Mouse (Mus musculus): ENCODE data around the gene Atp6v0c.
"Not testable (repeated sequence)": the region's sequence is repeated elsewhere in the genome, so short reads cannot be mapped to it uniquely, and the experiment has no call there.

The Atp6v0c gene

DNA sequence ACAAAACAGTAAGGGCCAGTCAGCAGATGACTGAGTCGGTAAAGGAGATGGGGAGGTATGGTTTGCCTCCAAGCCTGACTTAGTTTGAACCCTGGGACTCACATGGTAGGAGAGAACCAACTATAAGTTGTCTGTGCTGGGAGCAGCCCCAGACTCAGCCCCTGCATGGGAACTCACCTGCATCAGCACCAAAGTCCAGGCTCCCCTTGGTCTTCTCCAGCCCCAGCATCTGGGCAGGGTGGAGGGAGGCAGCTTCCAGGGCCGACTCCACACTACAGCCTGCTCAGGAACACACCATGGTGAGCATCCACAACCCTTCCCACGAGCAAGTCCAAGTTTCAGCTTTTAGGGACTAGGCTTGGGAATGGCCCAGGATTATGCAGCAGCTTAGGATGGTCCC lies 13.1 kb downstream of the Atp6v0c start:
- DNase-seq: no peak

DNA sequence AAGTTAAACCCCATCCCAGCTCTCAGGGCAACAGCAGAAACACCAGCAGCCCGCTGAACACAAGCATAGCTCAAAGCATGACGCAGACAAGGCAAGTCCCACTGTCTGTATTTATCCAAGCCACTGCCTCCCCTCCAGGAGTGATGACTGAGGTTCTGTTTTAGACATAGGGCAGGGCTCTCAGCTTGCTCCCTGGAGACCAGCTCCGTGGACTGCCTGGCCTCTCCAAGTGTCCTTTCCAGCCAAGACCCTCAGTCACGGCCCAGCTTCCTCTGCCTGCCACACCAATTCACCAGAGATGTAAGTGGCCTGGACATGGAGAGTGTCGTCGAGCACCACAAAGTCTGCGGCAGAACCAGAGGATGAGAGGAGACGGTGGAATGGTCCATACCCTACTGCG lies 13.8 kb downstream of the Atp6v0c start:
- no peak for DNase-seq

DNA sequence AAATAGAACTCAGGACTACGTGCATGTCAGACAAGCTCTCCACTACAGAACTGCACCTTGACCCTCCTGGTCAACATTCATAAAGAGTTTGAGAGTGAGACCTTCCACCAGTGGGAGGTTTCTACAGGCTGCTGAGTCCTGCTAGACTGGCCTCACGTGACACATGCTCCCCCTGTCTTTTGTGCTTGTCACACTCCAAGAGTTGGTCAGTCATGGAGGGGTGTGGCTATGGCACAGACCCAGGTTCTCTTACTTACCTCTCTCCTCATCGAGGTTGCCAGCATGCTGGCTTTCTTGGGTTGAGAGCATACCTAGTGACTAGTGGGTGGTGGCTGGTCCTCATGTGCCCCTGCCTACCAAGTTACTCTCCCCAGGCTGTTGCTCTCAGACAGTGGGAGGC lies 15.0 kb downstream of the Atp6v0c start:
- DNase-seq: no peak

DNA sequence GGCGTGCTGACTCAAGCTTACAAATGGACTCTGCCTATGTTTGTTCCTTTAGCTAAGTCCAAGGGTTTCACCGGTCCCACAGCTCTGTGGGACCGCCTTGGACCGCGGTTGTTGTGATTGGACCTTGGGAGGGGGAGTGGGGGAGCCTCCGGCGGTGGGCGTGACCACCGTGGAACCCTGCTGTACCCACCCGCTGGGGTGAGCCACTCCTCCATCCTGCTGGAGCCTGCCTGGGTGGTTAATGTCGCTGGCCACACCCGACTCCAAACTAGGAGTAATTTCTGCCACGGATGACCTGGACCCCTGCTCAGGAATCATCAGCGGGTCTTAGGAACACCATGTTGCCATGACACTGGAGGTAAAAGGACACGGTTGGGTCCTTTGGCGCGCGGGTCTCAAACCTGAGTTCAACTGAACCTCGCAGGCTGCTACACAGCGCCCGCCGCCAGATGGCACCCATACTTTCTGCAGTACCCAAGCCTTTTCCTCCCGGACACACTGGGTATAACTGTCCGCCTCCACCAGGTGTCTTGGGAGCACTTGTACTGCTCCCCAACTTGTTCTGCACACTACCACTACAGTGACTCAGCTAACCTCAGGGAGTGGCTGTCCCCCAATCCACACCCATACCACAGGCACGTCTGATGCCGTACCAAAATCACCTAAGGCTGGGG lies 17.5 kb downstream of the Atp6v0c start:
- peak; percentile 90 to 91 for DNase-seq

DNA sequence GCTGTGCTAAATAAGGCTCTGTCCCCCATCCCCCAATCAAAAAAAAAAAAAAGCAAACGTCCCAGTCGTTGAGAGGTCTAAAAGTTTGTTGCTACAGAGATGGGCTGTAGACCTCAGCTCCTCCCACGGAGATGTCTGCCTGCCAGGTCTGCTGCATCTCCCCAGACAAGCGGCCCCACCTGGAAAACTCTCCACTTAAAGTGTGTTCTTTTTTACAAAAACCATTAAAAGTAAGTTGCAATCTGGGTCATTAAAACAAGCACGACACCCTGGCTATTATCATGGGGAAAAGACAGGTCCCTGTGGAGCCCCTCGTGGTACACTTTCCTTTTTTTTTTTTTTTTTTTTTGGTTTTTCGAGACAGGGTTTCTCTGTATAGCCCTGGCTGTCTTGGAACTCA lies 18.1 kb downstream of the Atp6v0c start:
- DNase-seq: no peak

DNA sequence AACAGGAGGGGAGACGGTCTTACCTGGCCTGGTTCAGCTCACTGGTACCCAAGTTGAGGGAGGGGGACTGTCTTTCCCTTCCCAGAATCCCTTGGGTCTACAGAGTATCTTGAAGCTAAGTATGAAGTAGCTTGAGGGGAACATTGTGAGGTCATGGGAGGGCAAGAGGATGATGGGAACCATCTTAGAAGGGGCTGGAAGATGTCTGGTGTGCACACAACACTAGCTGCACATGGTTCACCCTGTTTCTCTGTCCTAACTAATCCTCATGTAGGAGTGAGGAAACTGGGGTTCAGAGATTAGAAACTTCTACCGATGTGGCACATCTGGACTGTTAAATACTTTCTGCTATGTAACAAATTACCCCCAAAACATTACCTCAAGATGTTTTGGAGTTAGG lies 18.7 kb downstream of the Atp6v0c start, which contains the start of gene Pdpk1:
Gene Pdpk1, minus strand, starts transcription at position 101 of the 400 bp plus-strand sequence.
- DNase-seq: no peak

DNA sequence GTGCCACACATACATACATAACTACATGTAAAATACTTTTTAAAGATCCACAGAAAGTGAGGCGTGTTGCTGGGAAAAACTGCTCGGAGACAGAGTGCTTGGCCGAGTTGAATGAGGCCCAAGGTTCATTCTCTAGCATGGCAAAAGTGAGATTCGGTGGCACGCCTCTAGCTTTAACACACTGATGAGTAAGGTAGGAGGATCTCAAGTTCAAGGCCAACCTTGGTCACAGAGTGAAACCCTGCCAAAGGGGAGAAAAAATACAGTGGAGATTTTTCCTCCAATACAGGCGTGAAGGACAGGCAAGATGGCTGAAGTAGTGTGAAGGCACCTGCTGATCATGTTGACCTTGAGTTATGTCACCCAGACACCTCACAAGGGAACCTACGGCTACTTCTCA lies 20.1 kb downstream of the Atp6v0c start:
- no peak for DNase-seq

DNA sequence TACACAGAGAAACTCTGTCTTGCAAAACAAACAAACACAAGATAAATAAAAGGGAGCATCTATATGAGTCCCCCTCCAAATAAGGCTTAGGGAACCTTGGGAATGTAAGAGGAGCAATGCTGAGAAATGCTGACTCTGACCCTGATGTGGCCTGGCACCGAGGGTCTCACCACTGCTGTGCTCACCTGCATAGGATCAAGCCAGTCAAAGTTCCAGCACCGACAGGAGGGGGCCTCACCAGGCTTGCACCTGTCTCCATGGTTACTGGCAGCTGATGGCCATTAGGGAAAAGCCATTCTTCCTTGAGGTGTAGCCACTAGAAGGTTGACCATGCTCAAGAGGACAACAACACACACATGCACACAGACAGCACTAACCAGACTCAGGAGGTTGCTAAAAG lies 26.6 kb downstream of the Atp6v0c start:
- DNase-seq: no peak

DNA sequence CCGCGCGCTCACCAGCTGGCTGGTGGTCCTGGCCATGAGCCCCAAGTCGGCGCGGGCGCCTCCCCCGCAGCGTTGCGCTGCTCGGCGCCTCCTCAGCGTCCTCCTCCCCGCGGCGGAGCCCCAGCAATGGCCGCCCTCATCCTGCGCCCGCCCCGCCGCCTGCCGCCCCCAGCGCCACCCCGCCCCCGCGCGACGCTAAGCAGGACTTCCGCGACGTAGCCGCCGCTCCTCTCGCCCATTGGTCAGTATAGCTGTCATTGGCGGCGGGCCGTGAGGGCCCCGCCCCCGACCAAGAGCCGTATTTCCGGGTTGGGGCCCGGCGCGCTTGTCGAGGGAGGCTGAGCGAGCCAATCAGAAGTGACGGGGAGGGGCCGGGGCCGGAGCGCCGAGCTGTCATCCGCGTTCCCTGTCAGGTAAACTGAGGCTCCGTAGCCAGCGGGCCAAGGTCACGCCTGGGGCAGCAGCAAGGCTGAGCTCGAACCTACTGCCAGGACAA lies 28.0 kb downstream of the Atp6v0c start:
- peak; percentile 98 to 99 for DNase-seq

DNA sequence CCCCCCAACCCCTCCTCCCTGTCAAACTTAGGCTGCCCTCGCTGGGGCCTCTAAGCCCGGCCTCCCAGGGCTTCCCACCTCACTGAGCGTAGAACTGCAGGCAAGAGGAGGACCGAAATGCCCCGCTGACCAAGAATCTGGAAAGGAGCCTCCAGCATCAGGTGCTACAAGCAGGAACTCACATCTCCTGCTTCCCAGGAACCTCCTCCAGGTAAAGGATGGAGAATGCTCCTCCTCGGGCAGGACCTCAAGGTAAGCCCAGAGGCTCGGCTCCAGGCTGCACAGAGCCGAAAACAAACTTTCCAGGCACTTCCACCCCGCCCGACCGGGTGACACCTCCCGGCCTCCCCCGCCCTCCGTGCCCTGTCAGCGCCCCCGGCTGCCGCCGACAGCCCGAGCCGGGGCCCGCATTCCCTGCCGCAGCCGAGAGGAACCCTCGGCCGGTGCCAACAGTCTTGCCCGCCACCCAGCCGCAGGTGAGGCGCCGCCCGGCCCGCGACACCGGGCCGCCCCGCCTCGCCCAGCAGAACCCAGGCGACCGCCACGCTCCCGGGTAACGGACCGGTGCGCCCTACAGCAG lies 28.6 kb downstream of the Atp6v0c start:
- no peak for DNase-seq

DNA sequence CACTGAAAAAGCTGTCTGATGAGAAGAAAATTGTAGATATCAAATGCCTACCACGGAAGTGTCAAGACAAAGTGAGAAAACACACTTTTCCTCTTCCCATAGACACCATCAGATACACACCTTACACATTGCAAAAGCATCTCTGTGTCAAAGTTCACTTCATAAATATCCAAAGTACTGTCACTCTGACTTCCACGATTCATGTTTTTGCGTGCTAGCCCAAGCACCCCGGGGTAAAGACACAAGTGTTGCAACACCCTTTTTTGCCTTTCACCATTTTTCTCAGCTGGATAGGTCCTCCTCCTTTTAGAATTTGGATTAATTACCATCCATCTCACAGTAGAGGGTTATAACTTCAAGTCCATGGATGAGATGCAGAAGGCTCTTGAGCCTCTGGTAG lies 29.5 kb downstream of the Atp6v0c start:
- DNase-seq: no peak

DNA sequence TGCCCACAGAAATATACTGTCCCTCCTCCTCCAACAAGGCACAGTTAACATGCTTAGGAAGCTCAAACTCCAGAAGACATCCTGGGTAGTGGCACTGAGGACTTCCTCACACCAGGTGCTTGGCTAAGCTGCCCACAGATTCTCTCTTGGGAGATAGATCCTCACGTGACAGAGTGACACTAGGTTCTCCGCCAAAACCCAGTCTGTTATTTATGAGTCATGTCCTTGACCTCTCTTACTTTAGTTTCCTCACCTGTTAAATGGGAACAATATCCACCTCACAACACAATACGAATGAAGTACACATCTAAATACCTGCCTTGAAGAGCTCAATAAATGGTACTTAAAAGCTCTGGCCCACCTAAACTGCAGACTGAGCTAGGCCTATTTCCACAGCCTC lies 30.2 kb downstream of the Atp6v0c start:
- DNase-seq: no peak

DNA sequence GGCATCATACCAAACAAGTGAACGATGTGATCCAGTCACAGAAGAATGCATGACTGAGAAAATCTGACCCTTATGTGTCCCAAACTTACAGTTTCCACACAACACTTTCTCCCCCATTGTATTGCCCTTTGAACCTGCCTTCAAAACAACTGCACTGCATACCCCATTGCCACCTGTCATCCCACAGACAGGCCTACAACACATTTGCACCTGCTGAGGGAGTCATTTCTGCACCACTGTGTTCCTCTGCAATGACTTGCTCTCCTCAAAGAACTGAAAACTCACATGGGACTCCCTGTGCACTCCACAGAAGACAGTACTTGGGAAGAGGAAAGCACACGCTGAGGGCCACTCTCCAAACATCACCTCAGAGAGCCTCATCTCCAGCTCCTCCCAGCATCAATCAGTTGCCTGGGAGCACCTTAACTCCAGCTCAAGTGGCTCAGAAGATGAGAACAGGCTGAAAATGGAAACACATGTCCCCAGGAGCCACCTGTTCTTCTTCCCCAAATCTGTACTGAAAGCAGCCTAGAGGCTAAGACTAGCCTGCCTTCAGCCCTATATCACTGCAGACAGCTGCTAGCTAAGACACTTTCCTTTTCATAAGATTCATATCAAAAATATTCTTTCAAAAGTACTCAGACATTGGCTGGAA lies 32.1 kb downstream of the Atp6v0c start:
- DNase-seq: no peak

DNA sequence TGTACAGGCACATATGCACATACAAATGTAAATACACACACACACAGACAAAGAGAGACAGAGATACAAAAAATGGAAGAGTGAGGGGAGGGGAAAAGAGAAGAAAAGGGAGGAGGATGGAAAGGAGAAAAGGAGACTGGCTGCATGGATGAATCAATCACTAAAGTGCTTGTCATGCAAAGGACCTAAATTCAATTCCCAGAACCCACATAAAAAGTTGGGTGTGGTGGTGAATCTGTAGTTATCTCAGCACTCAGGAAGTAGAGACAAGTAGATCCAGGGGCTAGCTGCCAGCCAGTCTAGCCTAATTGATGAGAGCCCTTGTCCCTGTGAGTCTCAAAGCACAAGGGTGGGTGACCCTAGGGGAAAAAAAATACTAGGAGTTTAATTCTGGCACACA lies 35.4 kb downstream of the Atp6v0c start:
- no peak for DNase-seq

DNA sequence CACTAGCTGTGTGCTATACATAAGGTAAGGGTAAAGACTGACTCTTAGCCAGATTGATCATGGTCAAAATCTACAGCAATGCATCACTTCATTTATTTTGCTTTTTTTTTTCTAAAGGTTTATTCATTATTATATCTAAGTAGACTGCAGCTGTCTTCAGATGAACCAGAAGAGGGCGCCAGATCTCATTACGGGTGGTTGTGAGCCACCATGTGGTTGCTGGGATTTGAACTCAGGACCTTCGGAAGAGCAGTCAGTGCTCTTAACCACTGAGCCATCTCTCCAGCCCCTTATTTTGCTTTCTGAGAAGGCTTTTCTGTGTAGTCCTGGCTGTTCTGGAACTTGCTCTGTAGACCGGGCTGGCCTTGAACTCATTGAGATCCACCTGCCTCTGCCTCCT lies 36.6 kb downstream of the Atp6v0c start:
- not testable (repeated sequence) for DNase-seq

DNA sequence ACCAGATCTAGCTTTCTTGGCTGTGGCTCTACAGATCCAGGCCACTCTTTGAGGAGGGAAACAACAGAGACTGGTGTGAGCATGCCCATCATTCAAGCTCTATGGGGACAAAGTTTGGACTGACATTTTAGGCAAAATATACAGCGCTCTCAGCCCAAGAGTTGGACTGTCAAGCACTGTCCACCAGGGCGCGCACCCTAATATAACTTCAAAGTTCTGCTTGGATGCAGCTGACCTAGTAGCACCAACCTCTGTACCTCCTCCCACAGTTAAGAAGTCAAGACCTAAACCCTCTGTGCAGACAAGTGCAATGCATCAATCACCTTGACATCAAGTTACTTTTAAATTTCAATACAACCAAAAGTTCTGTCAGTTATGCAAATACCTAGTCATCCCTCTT lies 37.9 kb downstream of the Atp6v0c start:
- no peak for DNase-seq

DNA sequence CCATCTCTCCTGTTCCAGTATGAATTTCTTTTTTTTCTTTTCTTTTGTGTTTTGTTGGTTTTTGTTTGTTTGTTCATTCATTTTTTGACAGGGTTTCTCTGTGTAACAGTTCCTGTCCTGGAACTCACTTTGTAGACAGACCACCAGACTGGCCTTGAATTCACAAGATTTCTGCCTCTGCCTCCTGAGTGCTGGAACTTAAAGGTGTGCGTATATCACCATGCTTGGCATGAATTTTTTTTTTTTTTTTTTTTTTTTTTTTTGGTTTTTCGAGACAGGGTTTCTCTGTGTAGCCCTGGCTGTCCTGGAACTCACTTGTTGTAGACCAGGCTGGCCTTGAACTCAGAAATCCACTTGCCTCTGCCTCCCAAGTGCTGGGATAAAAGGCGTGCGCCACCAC lies 40.3 kb downstream of the Atp6v0c start:
- DNase-seq: not testable (repeated sequence)

DNA sequence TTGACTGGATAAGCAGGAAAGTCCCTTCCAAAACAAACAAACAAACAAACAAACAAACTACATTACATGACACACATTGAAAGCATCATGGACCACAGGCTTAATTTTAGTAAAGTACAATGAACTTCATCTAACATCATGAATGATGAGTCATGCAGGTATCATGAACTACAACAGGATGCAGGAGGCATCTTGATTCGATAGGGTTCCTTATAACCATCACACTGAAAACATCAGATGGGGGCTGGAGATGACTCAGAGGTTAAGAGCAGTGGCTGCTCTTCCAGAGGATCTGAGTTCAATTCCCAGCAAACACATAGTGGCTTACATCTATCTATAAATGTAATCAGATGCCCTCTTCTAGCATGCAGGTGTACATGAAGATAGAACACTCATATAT lies 41.9 kb downstream of the Atp6v0c start:
- DNase-seq: no peak

DNA sequence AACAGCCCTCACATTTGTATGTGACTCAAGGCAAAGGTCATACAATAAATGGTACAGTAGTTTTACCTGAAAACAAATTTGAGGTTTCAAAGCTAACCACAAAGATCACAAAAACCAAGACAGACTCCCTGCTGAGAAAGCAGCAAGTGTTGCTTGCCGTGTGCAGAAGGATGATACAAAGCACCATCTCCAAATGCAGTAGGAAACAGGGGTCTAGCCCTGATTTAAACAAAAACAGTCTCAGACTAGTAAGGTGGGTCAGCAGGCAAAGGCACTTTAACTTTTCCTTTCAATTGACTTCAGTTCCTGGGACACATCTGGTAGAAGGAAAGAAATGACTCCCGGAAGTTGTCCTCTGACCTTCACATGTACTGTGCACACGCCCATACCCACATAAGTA lies 42.7 kb downstream of the Atp6v0c start:
- DNase-seq: no peak

DNA sequence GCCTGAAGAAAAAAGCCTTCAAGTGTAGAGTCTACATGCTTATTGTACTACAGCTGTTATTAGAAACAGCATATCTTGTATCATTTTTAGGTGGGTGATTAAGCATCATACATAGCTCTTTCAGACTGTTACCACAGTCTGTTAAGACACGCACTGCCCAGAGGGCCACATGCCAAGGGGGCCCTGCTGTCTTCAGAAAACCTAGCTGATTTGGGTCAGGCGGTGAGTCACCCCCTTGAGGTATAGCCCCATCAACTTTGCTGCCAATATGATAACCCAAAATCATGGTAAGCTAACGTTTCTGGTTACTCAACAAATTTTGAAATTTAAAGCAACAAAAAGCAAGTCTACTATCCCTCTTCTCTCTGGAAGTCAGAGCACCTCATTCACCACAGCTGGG lies 50.1 kb downstream of the Atp6v0c start:
- DNase-seq: no peak

Measured in cerebellum, postnatal 10 days (tissue).